Mouse (Mus musculus) embryonic facial prominence, embryonic 11.5 days (tissue): ENCODE data around the gene Hp1bp3. TPM values are rescaled to one million over a fixed set of nuclear protein-coding genes. Genes with fewer than 3 reads are reported as not detected.

ENCODE experiments used
- ATAC-seq: fragments of 200-750 bp; cut with Nextera tagmentation; replicated peaks from 2 replicates; pipeline ENCODE4 v1.8.0; 2017; ENCODE audit warnings: low read depth; ENCODE audit not compliant: insufficient number of reproducible peaks, low FRiP score, low TSS enrichment
- DNase-seq: peaks from one replicate; pipeline ENCODE4 v3.0.0-alpha.2; 2015; ENCODE audit warnings: low spot score
- H3K27ac ChIP-seq: fragments of 300-500 bp; sonication (generic); replicated peaks from 2 replicates; pipeline ENCODE4 v1.5.1; 2014; ENCODE audit warnings: mild to moderate bottlenecking, low read depth, low read length, control low read depth
- H3K27me3 ChIP-seq: fragments of 300-500 bp; sonication (generic); 2 replicates; pipeline ENCODE4 v1.6.1; 2014; ENCODE audit warnings: mild to moderate bottlenecking, low read length, moderate library complexity, mixed read lengths; ENCODE audit not compliant: control insufficient read depth, insufficient read depth
- H3K36me3 ChIP-seq: fragments of 300-500 bp; sonication (generic); replicated peaks from 2 replicates; pipeline ENCODE4 v1.6.1; 2014; ENCODE audit warnings: low read depth, mild to moderate bottlenecking, low read length, moderate library complexity, mixed read lengths; ENCODE audit not compliant: control insufficient read depth, insufficient read depth
- H3K4me1 ChIP-seq: fragments of 300-500 bp; sonication (generic); 2 replicates; pipeline ENCODE4 v1.6.1; 2014; ENCODE audit warnings: low read length, mixed read lengths; ENCODE audit not compliant: control insufficient read depth, insufficient read depth
- H3K4me2 ChIP-seq: fragments of 300-500 bp; sonication (generic); 2 replicates; pipeline ENCODE4 v1.6.1; 2014; ENCODE audit warnings: low read depth, mild to moderate bottlenecking, control low read depth, low read length, moderate library complexity
- H3K4me3 ChIP-seq: fragments of 300-500 bp; sonication (generic); 2 replicates; pipeline ENCODE4 v1.5.1; 2014; ENCODE audit warnings: low read depth, low read length, control low read depth
- H3K9ac ChIP-seq: fragments of 300-500 bp; sonication (generic); replicated peaks from 2 replicates; pipeline ENCODE4 v1.6.1; 2014; ENCODE audit warnings: mild to moderate bottlenecking, control low read depth, low read length
- H3K9me3 ChIP-seq: fragments of 300-500 bp; sonication (generic); replicated peaks from 2 replicates; pipeline ENCODE4 v1.6.1; 2016; ENCODE audit warnings: mild to moderate bottlenecking, low read length, inconsistent platforms, mixed read lengths; ENCODE audit not compliant: control insufficient read depth
- WGBS: fragments of 180-500 bp; shearing (Covaris S2); extraction: QIAGEN DNeasy Blood & Tissue Kit; methylation state at CpG from one replicate; pipeline ENCODE4 v1.1.7; 2014; 5-methylcytosine and 5-hydroxymethylcytosine counted together
- polyA plus RNA-seq: library from polyadenylated mRNA; unstranded; fragments of >200 nt; fragmentation: Nextera tagmentation; extraction: Ambion mirVana; gene quantifications from 2 replicates; pipeline ENCODE4 v1.2.1, GENCODE M21; 2014

Gene Hp1bp3
- polyA plus RNA-seq, 1 experiment from 2014 or later = 201 TPM

GRCm38 (mm10) chr4:138184573-138184981 lies 31.5 kb upstream of the Hp1bp3 start:
- Histone ChIP-seq H3K27ac (no peak overlapping the region), H3K36me3 (peaks cover 16% of the 10 kb centered on the region), H3K9me3 (no peaks in the 10 kb centered on the region), H3K4me2 (no peak overlapping the region), H3K9ac (no peak overlapping the region), H3K4me3 (no peak overlapping the region), H3K4me1 (no peaks in the 10 kb centered on the region), H3K27me3 (no peaks in the 10 kb centered on the region)
- ATAC-seq (no peak), DNase-seq (no peak)
- WGBS = 89% methylated on average over 5 of the region's 5 CpGs

GRCm38 (mm10) chr4:138185961-138186360 lies 30.1 kb upstream of the Hp1bp3 start:
- DNase-seq (no peak), ATAC-seq (no peak)
- Histone ChIP-seq H3K27ac (no peak overlapping the region), H3K4me1 (no peaks in the 10 kb centered on the region), H3K36me3 (peaks cover 14% of the 10 kb centered on the region), H3K4me2 (no peak overlapping the region), H3K9ac (no peak overlapping the region), H3K9me3 (no peaks in the 10 kb centered on the region), H3K4me3 (no peak overlapping the region), H3K27me3 (no peaks in the 10 kb centered on the region)
- WGBS = 93% methylated on average over 7 of the region's 7 CpGs

- H3K27ac ChIP-seq = no peak overlapping the region
- H3K4me1 ChIP-seq = no peaks in the 10 kb centered on the region
- no peaks in the 10 kb centered on the region for H3K27me3 ChIP-seq
- H3K9me3 ChIP-seq = no peaks in the 10 kb centered on the region
- 95% methylated on average over 7 of the region's 7 CpGs for WGBS
- no peak overlapping the region for H3K9ac ChIP-seq
- DNase-seq (no peak), ATAC-seq (no peak)
- H3K4me2 ChIP-seq = no peak overlapping the region
- peaks cover 17% of the 10 kb centered on the region for H3K36me3 ChIP-seq
- no peak overlapping the region for H3K4me3 ChIP-seq
Measured at GRCm38 (mm10) chr4:138187995-138188394, 28.1 kb upstream of the Hp1bp3 start.

- H3K9ac ChIP-seq = no peak overlapping the region
- H3K4me3 ChIP-seq = no peak overlapping the region
- H3K4me2 ChIP-seq = no peak overlapping the region
- H3K27me3 ChIP-seq = no peaks in the 10 kb centered on the region
- H3K27ac ChIP-seq = no peak overlapping the region
- WGBS = 86% methylated on average over 5 of the region's 5 CpGs
- ATAC-seq (no peak), DNase-seq (no peak)
- H3K9me3 ChIP-seq = no peaks in the 10 kb centered on the region
- H3K36me3 ChIP-seq = peaks cover 26% of the 10 kb centered on the region
- no peaks in the 10 kb centered on the region for H3K4me1 ChIP-seq
Measured at GRCm38 (mm10) chr4:138192561-138192960, 23.5 kb upstream of the Hp1bp3 start.

- no peaks in the 10 kb centered on the region for H3K27me3 ChIP-seq
- no peaks in the 10 kb centered on the region for H3K4me1 ChIP-seq
- ATAC-seq (no peak), DNase-seq (no peak)
- no peak overlapping the region for H3K4me2 ChIP-seq
- no peaks in the 10 kb centered on the region for H3K9me3 ChIP-seq
- no peak overlapping the region for H3K4me3 ChIP-seq
- peaks cover 24% of the 10 kb centered on the region for H3K36me3 ChIP-seq
- H3K27ac ChIP-seq = no peak overlapping the region
- 82% methylated on average over 3 of the region's 3 CpGs for WGBS
- no peak overlapping the region for H3K9ac ChIP-seq
Measured at GRCm38 (mm10) chr4:138200769-138201168, 15.3 kb upstream of the Hp1bp3 start.

GRCm38 (mm10) chr4:138201696-138202095 lies 14.4 kb upstream of the Hp1bp3 start:
- ATAC-seq (no peak), DNase-seq (peak; percentile 8)
- Histone ChIP-seq H3K4me2 (no peak overlapping the region), H3K9ac (no peak overlapping the region), H3K4me1 (no peaks in the 10 kb centered on the region), H3K36me3 (peaks cover 23% of the 10 kb centered on the region), H3K27ac (no peak overlapping the region), H3K9me3 (no peaks in the 10 kb centered on the region), H3K4me3 (no peak overlapping the region), H3K27me3 (no peaks in the 10 kb centered on the region)
- WGBS = 69% methylated on average over 9 of the region's 9 CpGs

GRCm38 (mm10) chr4:138210116-138210515 lies 6.0 kb upstream of the Hp1bp3 start:
- H3K36me3 ChIP-seq = peaks cover 9% of the 10 kb centered on the region
- 88% methylated on average over 5 of the region's 5 CpGs for WGBS
- H3K4me1 ChIP-seq = no peaks in the 10 kb centered on the region
- no peak overlapping the region for H3K4me2 ChIP-seq
- no peaks in the 10 kb centered on the region for H3K9me3 ChIP-seq
- H3K4me3 ChIP-seq = no peak overlapping the region
- DNase-seq = no peak
- no peaks in the 10 kb centered on the region for H3K27me3 ChIP-seq
- no peak overlapping the region for H3K9ac ChIP-seq
- H3K27ac ChIP-seq = no peak overlapping the region
- ATAC-seq = no peak

- Histone ChIP-seq H3K4me1 (no peaks in the 10 kb centered on the region; the same call in 1 of the 2 replicates), H3K9me3 (no peaks in the 10 kb centered on the region), H3K9ac (no peak overlapping the region), H3K27ac (no peak overlapping the region), H3K27me3 (no peaks in the 10 kb centered on the region), H3K4me3 (no peak overlapping the region), H3K4me2 (no peak overlapping the region), H3K36me3 (peaks cover 5% of the 10 kb centered on the region; the same call in 1 of the 2 replicates)
- DNase-seq (no peak), ATAC-seq (no peak)
- WGBS = 80% methylated on average over 3 of the region's 3 CpGs
Measured at GRCm38 (mm10) chr4:138213861-138214260, 2.2 kb upstream of the Hp1bp3 start.
